Mouse (Mus musculus) gastrocnemius, postnatal 14 days (tissue): ENCODE measurements around the gene Ar. TPM values are rescaled to one million over a fixed set of nuclear protein-coding genes. Genes with fewer than 3 reads are reported as not detected.

Experiments
- DNase-seq: peaks from one replicate; pipeline ENCODE4 v3.0.0; 2021; ENCODE audit warnings: mixed read lengths
- intact Hi-C: fragments of 180-260 bp; cut with DNase I; formaldehyde crosslinking; loops from one replicate; pipeline ENCODE4 v1.15.1; 2025; ENCODE audit warnings: low total_unique reads
- total RNA-seq, 2 experiments: library from RNA; stranded (reverse); gene quantifications; 2 replicates each; pipeline ENCODE4 v1.2.3; 2021

Ar gene
- total RNA-seq, 2 experiments from 2014 or later: 9.2 to 9.3 TPM

- DNase-seq: peak; percentile 65
Measured at GRCm38 (mm10) chrX:98348036-98348435, 199.5 kb downstream of the Ar start.

More at GRCm38 (mm10) chrX:98348036-98348435, 199.5 kb downstream of the Ar start:
- intact Hi-C loops: no loop called here
